Mouse (Mus musculus) erythroid progenitor cell, adult 5-6 weeks (primary cell): Measurements from ENCODE around the gene Sspo. TPM values are rescaled to one million over a fixed set of nuclear protein-coding genes. Genes with fewer than 3 reads are reported as not detected.

Source experiments
- ATAC-seq: replicated peaks from 2 replicates; pipeline ENCODE4 v1.8.0; 2016; ENCODE audit warnings: moderate number of reproducible peaks, mild to moderate bottlenecking, moderate TSS enrichment, inconsistent platforms; ENCODE audit not compliant: poor library complexity, low FRiP score, severe bottlenecking
- total RNA-seq, 2 experiments: library from RNA; stranded (forward) in 1 of 2; stranded (reverse) in 1 of 2; fragments of 150-400 nt in 1 of 2; fragments of 186-747, 209-891 nt in 1 of 2; gene quantifications; 2 replicates each; pipeline versions ENCODE4 v1.2.3 to v1.2.4; 2015 to 2017; ENCODE audit warnings: low replicate concordance in 2 of 2

Gene Sspo
- total RNA-seq, 2 experiments from 2014 or later = not detected

DNA sequence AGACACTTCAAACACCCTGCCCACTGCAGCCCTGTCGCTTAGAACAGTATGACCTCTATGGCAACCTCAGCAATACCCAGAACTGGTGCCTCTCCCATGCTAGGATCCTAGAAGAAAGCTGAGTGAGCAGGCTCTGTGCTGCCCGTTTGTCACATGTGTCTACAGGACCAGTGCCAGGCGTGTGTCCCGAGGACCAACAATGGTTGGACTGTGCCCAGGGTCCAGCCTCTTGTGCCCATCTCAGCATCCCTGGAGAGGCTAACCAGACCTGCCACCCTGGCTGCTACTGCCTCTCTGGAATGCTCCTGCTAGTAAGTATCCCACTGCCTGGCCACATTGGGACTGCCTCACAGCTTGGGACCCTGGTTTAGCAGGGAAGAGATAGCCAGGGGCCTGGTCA is 30.4 kb downstream of the Sspo start:
- ATAC-seq = no peak

DNA sequence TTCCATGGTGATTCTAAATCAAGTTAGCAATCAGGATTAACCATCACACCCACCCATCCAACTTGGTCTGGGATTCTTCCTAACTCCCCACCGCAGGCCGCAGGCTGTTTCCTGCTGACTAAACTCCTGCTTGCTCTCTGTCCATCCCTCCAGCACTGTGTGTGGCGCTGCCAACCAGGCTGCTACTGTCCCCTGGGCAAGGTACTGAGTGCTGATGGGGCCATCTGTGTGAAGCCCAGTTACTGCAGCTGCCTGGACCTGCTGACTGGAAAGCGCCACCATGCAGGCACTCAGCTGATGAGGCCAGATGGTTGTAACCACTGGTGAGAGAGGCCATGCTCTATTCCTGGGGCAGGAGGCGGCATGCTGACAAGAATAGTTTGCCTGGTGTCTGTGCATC is 34.5 kb downstream of the Sspo start:
- no peak for ATAC-seq

DNA sequence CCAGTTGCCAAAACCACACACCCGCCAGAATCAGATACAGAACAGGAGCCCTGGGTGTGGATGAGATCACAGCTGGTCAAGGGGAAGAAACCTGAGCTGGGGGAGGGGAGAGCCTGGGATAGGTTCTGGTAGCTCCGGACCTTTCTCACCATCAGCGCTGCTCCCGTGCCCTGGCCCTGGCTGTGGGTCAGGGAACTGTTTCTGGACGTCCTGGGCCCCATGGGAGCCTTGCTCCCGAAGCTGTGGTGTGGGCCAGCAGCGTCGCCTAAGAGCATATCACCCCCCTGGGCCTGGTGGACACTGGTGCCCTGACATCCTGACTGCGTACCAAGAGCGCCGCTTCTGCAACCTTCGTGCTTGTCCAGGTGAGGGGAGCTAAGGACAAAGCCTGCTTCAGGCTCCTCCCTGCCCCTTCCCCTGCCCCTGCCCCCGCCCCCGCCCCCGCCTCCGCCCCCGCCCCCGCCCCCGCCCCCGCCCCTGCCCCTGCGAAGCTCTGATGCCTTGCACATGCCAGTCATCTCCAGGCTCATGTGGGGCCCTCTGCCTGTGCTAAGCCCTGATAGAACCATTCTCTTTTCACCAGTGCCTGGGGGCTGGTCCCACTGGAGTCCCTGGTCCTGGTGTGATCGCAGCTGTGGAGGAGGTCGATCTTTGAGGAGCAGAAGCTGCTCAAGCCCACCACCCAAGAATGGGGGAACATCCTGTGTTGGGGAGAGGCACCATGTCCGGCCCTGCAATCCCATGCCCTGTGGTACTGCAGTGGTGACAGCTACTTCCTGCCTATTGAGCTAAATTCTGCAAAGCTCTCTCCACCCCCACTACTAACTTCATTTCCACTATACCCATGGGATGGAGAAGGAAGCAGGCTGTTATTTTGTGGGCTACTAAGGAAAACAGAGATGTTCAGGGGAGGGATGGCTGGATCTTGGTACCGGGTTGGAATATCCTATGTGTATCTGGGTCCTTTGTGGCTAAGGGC is 40.0 kb downstream of the Sspo start:
- ATAC-seq = no peak

DNA sequence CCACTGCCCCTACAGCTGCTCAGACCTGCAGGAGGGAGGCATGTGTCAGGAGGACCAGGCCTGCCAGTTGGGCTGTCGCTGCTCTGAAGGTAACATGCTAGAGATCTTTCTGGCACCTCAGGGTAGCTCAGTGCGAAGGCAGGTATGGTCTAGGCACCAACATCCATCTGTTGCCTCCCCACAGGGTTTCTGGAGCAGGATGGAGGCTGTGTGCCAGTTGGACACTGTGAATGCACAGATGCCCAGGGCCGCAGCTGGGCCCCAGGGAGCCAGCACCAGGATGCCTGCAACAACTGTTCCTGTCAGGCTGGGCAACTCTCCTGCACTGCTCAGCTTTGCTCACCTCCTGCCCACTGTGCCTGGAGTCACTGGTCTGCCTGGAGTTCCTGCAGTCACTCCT is 41.7 kb downstream of the Sspo start:
- no peak for ATAC-seq

GRCm38 (mm10) chr6:48491361-48491760 is 43.3 kb downstream of the Sspo start:
- ATAC-seq = no peak

GRCm38 (mm10) chr6:48493136-48493730 is 45.2 kb downstream of the Sspo start:
- no peak for ATAC-seq

DNA sequence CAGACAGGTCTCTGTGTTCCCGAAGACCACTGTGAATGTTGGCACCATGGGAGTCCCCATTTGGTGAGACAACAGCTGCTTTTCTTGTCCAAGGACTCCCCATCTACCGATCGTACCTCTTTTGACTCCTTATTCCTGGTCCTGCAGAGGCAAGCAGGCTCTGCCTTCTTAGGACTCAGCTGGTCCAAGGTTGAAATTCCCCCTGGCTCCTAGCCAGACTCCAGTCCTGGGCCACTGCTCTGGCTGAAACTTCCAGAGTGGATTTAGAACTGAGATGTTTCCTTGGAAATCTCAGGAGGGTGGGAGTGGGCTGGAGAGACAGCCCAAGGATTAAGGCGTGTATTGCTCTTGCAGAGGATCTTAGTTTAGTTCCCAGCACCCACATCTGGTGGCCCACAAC is 49.5 kb downstream of the Sspo start:
- no peak for ATAC-seq

DNA sequence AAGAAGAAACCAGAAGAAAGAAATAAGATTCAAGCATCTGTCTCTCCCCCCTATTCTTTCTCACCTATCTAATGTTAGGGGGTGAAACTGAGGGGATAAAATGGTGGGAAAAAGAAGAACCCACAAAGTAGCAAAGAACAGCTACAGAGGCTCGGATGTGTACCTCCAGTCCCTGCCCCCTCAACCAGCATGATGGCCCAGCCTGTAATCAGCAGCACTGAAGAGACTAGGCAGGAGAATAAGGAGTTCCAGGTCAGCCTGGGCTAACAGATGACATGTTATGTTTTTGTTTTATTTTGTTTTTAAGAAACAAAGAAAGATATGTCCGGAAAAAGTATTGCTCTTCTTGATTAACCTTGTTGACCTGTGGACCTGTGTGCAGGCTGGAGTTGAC is 55.8 kb downstream of the Sspo start:
- no peak for ATAC-seq

GRCm38 (mm10) chr6:48504241-48504854 is 56.3 kb downstream of the Sspo start:
- peak; percentile 34; the same call in 1 of the 2 replicates for ATAC-seq

DNA sequence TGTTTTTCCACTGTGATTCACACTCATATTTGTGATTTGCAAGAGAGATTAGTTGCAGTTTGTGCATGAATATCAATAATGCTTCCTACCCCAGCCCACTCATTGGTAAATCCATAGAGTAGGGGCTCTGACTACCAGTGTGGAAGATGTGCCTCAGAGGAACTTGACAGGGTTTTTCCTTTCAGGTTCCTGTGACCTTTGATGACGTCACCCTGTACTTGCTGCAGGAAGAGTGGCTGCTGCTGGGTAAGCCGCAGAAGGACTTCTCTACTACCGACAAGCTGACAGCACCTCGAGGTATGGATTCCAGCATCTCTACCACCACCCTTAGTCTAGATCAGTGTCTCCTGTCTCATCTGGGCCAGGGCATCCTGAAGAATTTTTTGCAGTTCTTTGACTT is 60.1 kb downstream of the Sspo start:
- no peak for ATAC-seq

DNA sequence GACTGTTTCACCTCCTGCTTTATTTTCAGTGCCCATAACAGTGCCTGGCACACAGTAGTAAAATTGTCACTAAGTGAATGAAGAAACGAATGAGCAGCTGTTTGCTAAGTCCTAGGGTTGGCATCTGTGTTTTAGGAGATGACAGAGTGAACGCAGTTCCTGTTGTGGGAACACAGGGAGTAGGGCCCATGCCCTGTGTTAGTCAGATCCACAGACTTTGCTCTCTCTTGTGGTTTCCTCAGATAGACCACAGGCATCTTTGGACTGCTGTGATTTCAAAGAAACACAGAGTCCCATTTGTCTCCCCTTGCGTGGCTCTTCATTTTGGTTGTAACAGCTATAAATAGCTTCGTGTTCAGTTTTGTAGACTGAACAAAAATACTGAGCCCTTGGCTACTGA is 62.4 kb downstream of the Sspo start:
- ATAC-seq = no peak

DNA sequence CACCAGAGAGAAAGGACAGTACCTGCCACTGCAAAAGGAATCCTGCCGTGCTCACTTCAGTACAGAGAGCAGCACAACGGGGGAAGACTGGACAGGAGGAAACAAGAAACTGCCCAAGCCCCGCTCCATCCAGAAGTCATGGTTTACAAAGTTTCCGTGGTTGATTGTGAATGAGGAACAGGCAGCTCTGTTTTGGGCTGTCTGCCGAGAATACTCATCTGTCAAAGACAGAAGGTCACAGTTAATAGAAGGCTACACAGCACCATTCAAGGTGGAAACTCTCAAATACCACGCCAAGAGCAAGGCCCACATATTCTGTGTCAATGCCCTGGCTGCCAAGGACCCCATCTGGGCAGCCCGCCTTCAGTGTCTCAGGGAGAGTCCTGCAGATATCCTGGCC is 63.8 kb downstream of the Sspo start:
- no peak for ATAC-seq

DNA sequence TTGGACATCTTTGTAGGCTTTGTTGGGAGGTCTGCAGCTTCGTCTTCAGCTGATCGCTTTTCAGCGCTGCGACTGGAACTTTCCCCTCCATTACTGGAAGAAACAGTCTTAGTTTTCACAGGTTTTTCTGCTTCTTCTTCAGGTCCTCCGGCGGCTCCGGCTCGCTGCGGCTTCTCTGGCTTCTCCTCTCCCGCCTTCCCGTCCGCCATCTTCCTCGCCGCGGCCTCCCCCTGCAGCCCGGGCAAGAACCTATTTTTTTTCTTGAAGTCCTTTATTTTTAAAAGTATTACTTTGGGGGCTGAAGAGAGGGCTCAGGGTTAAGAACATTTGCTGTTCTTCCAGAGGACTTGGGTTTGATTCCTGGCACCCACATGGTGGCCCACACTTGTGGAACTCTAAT is 76.9 kb downstream of the Sspo start:
- peak; percentile 96 for ATAC-seq

DNA sequence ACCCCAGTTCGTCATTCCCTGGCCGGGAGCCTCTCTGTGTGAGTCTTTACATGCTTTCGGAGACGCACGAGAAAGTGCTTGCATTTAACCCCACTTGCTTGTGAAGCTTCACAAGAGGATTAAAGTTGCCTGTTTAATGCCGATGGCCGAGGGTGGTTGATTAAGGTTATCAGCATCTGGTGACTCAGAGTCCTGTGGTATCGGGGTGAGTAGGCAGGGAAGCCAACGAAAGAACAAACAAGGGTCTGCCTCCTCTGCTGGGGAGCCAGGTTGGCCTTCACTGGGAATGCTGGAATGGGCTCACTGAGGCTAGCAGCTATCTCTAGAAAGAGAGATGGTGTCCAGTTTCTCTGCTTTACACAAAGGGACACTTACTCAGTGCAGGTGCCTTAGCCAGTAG is 79.9 kb downstream of the Sspo start:
- no peak for ATAC-seq

DNA sequence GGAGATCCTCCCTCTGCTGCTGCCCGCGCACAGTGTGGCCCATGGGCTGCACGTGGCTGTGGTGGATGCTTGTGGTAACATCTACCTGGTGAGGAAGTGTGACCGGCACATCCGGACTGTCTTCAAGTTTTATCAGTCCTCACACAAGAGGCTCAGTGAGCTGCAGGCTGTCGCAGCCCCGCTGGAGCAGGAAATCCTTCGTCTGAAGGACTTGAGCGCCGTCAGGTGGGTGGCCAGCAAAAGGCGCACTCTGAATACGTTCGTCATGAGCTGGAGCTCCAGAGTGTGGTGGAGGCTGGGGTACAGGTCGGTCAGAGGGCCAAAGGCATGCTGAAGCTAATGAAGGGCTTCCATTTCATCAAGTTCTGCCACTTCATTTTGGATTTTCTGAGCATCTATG is 81.2 kb downstream of the Sspo start:
- ATAC-seq = no peak

GRCm38 (mm10) chr6:48529871-48530440 is 81.9 kb downstream of the Sspo start:
- ATAC-seq = no peak

- ATAC-seq = no peak
Measured at GRCm38 (mm10) chr6:48530862-48531261, 82.8 kb downstream of the Sspo start.

DNA sequence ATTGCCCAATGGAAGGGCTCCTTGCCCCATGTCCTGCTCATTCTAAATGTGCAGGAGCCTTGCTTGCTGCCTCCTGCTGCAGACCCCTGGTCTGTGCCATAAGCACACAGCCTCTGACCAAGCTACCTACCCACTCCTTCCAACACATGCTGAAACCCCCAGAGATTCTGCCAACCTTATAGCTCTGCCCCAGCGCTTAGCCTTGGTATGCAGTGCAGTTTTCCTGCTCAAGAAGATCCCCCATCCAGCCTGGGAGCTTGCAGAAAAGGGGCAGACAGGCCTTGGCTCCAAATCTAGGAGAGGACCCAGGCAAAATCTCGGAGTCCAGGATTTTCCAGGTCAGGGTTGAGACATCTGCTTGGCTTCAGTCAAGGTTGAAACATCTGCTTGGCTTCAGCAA is 85.4 kb downstream of the Sspo start:
- no peak for ATAC-seq

DNA sequence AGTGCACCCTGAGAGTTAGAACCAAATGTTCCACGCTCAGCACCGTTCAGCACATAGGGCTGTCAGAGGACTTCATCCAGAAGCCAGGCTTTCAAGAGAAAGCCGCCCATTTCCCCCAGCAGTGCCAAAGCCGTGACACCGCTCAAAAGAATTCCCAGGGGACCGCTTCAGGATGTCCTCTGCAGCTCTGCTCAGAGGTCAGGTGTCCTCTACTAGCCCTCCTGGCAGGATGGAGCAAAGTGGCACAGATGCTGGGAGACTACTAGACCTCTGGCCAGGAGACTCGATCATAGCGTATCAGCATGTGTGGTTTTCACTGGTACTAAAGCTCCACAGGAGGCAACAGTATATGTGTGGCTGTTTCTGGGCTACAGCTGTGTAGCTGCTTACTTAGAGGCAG is 86.9 kb downstream of the Sspo start:
- ATAC-seq = no peak

GRCm38 (mm10) chr6:48536091-48536490 is 88.1 kb downstream of the Sspo start:
- no peak for ATAC-seq
